Mouse (Mus musculus): ENCODE results near the gene Ddn. TPM values are rescaled to one million over a fixed set of nuclear protein-coding genes. Genes with fewer than 3 reads are reported as not detected.
A peak's percentile ranks its signal among the peaks of the same experiment; 100 is the strongest.

Gene Ddn
- polyA plus RNA-seq, 1 experiment from 2014 or later: 0.82 TPM

DNA sequence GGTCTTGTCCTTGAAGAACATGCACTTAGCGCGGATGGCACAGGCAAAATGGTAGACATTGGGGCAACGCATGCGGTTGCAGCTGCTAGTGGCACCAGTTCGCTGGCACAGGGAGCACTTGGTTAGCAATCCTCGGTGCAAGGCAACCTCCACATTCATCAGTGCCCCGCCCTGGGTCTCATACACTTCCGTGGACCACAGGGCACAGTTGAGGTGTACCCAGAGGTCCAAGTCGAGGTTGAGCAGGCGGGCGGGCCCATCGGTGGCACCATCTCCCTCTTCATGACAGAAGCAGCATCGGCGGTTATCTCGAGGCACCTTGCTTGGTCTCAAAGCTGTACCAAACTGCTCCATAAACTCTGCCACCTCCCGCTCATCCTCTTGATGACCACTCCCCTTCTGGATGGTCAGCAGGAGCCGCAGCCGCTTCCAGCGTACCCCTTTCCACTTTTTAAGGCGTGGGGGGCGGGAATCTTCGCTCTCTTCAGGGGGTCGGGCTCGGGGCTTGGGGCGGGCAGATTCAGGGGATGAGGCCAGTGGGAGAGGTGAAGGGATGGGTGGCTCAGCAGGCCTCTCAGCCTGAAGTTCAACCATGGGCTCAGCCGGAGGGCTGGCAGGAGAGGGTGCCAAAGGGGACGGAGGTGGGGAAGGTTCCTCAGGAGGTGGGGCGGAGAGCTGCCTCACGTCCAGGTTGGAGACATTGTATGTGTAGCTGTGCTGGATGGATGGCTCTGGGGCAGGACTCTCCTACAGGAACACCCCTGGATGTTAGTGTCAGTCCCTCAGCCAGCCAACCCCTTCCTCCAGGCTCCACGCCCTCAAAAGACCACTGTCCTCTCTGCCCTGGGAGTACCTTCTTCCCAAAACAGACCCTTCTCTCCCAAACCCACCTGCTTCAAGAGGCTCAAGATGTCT lies 30.6 kb upstream of the Ddn start:
- H3K27ac ChIP-seq: no peak overlapping the region
- no peak overlapping the region for H3K4me3 ChIP-seq
- H3K4me1 ChIP-seq: no peaks in the 10 kb centered on the region
- no peak for ATAC-seq (ENCODE audit: low FRiP score, low read depth)
- no peak overlapping the region for H3K9ac ChIP-seq
- no peak overlapping the region for H3K4me2 ChIP-seq (replicated peaks)
- no peaks in the 10 kb centered on the region for H3K27me3 ChIP-seq (replicated peaks)
- WGBS: 94% methylated on average over 30 of the region's 30 CpGs
- no peaks in the 10 kb centered on the region for H3K9me3 ChIP-seq
- peaks cover 99% of the 10 kb centered on the region for H3K36me3 ChIP-seq

- Histone ChIP-seq H3K27me3 (replicated peaks) (no peaks in the 10 kb centered on the region), H3K9me3 (no peaks in the 10 kb centered on the region), H3K4me3 (no peak overlapping the region), H3K27ac (no peak overlapping the region), H3K4me2 (replicated peaks) (no peak overlapping the region), H3K4me1 (no peaks in the 10 kb centered on the region), H3K9ac (no peak overlapping the region), H3K36me3 (peaks cover 99% of the 10 kb centered on the region)
- no peak for ATAC-seq (ENCODE audit: low FRiP score, low read depth)
- 93% methylated on average over 14 of the region's 14 CpGs for WGBS
These were observed 29.9 kb upstream of the Ddn start for GRCm38 (mm10) chr15:98839161-98839560.

DNA sequence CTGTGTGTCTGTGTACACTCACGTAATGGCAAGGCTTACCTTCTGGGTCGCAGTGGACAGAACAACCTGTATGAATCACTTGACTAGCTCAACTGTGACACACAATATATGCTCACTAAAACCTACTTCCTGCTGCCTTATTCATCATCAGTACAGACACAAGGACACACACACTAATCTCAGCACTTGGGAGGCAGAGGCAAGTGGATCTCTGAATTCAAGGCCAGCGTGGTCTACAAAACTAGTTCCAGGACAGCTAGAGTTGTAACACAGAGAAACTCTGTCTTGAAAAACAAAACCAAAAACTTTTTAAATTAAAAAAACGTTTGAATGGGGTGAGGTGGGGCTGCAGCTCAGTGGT lies 28.4 kb upstream of the Ddn start:
- WGBS: 78% methylated on average over 4 of the region's 4 CpGs
- no peak for ATAC-seq (ENCODE audit: low FRiP score, low read depth)
- no peaks in the 10 kb centered on the region for H3K9me3 ChIP-seq
- no peak overlapping the region for H3K4me3 ChIP-seq
- H3K27me3 ChIP-seq (replicated peaks): no peaks in the 10 kb centered on the region
- no peak overlapping the region for H3K9ac ChIP-seq
- H3K4me1 ChIP-seq: no peaks in the 10 kb centered on the region
- H3K27ac ChIP-seq: no peak overlapping the region
- no peak overlapping the region for H3K4me2 ChIP-seq (replicated peaks)
- peaks cover 96% of the 10 kb centered on the region for H3K36me3 ChIP-seq

DNA sequence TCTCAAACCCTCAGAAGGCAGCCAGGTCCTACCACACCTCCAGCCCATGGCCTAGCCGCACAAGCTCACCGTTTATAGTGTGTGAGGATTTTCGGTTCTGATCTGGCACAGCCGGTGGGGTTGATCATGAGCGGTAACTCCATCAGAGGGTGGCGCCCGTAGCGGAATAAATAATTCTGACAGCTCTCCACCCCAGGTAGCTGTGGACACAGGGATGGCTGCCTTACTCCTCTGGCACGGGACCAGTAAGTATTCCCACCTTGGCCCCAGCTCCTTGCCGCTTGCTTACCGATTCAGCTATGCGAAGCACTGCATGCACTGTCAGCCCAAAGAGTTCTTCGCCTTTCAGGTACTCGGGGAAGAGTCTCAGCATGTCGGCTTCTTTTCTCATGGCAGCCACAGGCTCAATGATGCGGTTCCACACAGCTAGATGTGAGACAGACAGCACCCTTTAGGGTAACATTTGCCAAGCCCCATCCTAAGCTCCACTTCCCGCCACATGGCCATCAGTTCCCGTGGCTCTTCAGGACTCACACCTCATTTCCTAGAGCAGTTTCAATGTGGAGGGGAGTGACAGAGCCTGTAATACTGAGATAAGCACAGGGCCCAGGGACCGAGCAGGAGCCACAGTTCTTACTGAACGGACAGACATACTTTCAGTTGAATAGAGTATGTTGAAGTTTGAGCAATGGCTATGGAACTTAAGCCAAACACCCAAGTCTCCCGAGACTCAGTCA lies 27.9 kb upstream of the Ddn start:
- Histone ChIP-seq H3K4me3 (no peak overlapping the region), H3K4me2 (replicated peaks) (no peak overlapping the region), H3K9ac (no peak overlapping the region), H3K36me3 (peaks cover 92% of the 10 kb centered on the region), H3K4me1 (no peaks in the 10 kb centered on the region), H3K27me3 (replicated peaks) (no peaks in the 10 kb centered on the region), H3K9me3 (no peaks in the 10 kb centered on the region), H3K27ac (no peak overlapping the region)
- ATAC-seq (ENCODE audit: low FRiP score, low read depth): no peak
- WGBS: 95% methylated on average over 21 of the region's 21 CpGs

GRCm38 (mm10) chr15:98835291-98835690 lies 26.0 kb upstream of the Ddn start:
- H3K36me3 ChIP-seq: peaks cover 73% of the 10 kb centered on the region
- no peak for ATAC-seq (ENCODE audit: low FRiP score, low read depth)
- WGBS: 96% methylated on average over 14 of the region's 14 CpGs
- H3K4me3 ChIP-seq: no peak overlapping the region
- H3K4me1 ChIP-seq: no peaks in the 10 kb centered on the region
- H3K27me3 ChIP-seq (replicated peaks): no peaks in the 10 kb centered on the region
- no peak overlapping the region for H3K27ac ChIP-seq
- H3K4me2 ChIP-seq (replicated peaks): no peak overlapping the region
- no peak overlapping the region for H3K9ac ChIP-seq
- H3K9me3 ChIP-seq: no peaks in the 10 kb centered on the region

DNA sequence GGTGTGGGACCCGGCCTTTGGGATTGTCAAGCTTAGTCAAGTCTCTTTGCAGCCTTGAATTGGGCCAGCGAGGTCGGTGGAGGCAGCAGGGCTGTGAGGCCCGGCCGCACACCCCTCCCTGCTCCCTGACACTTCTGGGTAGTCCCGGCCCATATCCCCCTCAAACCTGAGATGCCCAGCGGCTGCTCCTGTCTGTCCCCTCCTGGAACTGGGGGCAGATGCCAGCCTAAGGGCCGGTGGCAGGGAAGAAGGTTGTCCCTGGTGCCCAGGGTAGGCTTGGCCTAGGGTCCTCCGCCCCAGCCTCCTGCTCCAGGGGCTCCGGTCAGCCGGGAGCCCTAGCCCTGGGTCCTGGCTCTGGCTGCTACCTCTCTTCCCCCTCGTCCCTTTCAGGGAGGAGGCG lies 24.8 kb upstream of the Ddn start:
- Histone ChIP-seq H3K27me3 (replicated peaks) (no peaks in the 10 kb centered on the region), H3K9me3 (no peaks in the 10 kb centered on the region), H3K27ac (no peak overlapping the region), H3K36me3 (peaks cover 61% of the 10 kb centered on the region), H3K4me2 (replicated peaks) (no peak overlapping the region; the same call in 1 of the 2 replicates), H3K4me1 (peaks cover 9% of the 10 kb centered on the region; the same call in 1 of the 2 replicates), H3K9ac (no peak overlapping the region), H3K4me3 (no peak overlapping the region)
- WGBS: 81% methylated on average over 13 of the region's 13 CpGs
- ATAC-seq (ENCODE audit: low FRiP score, low read depth): no peak

DNA sequence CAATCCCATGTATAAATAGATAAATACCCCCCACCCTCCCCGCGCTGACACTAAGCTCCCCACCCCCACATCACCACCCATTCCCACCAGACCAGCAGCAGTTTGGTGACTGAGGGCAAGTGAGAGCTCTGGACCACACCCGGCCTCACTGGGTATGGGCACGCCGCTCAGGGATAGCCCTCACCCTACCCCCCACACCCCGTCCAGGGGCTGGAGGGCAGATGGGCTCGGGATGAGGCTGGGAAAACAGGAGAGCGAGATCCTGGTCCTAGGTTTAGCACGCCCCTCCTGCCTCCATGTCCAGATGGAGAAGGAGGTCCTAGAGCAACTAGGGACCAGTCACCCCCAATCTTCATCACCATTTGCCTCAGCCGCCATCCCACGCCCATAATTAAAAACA lies 24.0 kb upstream of the Ddn start:
- no peak overlapping the region for H3K9ac ChIP-seq
- no peak overlapping the region for H3K27ac ChIP-seq
- H3K4me1 ChIP-seq: peaks cover 10% of the 10 kb centered on the region; the same call in 1 of the 2 replicates
- 90% methylated on average over 11 of the region's 11 CpGs for WGBS
- H3K9me3 ChIP-seq: no peaks in the 10 kb centered on the region
- H3K4me3 ChIP-seq: no peak overlapping the region
- no peaks in the 10 kb centered on the region for H3K27me3 ChIP-seq (replicated peaks)
- peaks cover 53% of the 10 kb centered on the region for H3K36me3 ChIP-seq
- H3K4me2 ChIP-seq (replicated peaks): no peak overlapping the region
- ATAC-seq (ENCODE audit: low FRiP score, low read depth): no peak

GRCm38 (mm10) chr15:98832161-98833058 lies 23.1 kb upstream of the Ddn start:
- H3K27ac ChIP-seq: no peak overlapping the region
- H3K4me2 ChIP-seq (replicated peaks): peak overlapping the region; percentile 75
- H3K4me1 ChIP-seq: peaks cover 10% of the 10 kb centered on the region; the same call in 1 of the 2 replicates
- H3K9ac ChIP-seq: no peak overlapping the region
- no peak overlapping the region for H3K4me3 ChIP-seq
- no peaks in the 10 kb centered on the region for H3K9me3 ChIP-seq
- 63% methylated on average over 12 of the region's 12 CpGs for WGBS
- H3K36me3 ChIP-seq: peaks cover 44% of the 10 kb centered on the region
- H3K27me3 ChIP-seq (replicated peaks): no peaks in the 10 kb centered on the region
- no peak for ATAC-seq (ENCODE audit: low FRiP score, low read depth)

- peaks cover 10% of the 10 kb centered on the region; the same call in 1 of the 2 replicates for H3K4me1 ChIP-seq
- peak overlapping the region; percentile 79; the same call in 1 of the 2 replicates for H3K9ac ChIP-seq
- H3K36me3 ChIP-seq: peaks cover 37% of the 10 kb centered on the region
- H3K27me3 ChIP-seq (replicated peaks): no peaks in the 10 kb centered on the region
- no peaks in the 10 kb centered on the region for H3K9me3 ChIP-seq
- 0 out of 2 replicates have a peak overlapping the region, but pooled peaks have one; percentile 9 for H3K27ac ChIP-seq
- H3K4me3 ChIP-seq: peak overlapping the region; percentile 65
- peak; percentile 45; the same call in 1 of the 2 replicates for ATAC-seq (ENCODE audit: low FRiP score, low read depth)
- 13% methylated on average over 9 of the region's 9 CpGs for WGBS
- H3K4me2 ChIP-seq (replicated peaks): peak overlapping the region; percentile 75
These were observed 22.4 kb upstream of the Ddn start for GRCm38 (mm10) chr15:98831684-98832035.

DNA sequence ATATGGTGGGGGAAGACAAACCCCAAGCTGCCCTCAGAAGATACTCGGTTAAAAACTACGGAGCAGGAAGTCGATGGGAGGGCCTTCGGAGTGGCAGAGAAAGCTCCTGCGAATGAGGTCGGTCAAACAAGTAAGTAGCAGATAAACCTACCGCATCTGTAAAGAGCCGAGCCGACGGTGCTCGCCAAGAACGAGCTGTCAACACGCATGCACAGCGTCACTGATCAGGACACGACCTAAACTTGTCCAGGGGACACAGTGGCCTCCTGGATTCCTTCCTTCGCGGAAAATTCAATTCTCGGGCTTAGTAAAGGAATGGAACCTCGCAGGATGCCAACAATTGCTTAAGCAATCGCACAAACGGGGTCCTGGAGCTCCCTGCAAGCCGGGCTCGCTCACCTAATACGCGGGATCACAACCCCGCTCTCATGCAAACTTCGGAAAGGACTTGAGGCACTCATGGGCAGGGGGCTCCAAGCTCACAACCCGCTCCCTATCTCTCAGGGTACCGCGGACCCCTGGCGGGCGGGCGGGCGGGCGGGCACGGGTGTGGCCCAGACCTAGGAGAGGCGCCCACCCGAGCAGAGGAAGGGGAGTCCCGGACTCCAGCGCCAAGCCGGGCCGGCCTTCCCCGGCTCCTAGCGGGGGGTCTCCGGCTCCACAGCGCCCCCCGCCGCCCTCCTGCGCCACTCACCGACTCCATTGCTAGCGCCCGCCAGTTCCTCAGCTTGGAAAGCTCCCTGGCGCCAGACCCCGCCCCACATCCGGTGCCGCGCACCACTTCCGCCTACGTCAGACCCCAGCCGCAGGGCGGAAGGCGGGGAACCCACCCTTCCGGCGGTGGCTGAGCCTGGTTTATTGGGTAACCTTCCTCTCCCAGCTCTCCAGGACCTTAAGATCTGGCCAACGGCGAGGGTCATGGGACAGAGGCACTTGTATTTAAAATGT lies 21.7 kb upstream of the Ddn start, which contains the start of gene Prkag1:
Prkag1 (minus strand) TSS at position 786 of the 948 bp plus-strand sequence.
- under 1% methylated on average over 66 of the region's 66 CpGs for WGBS
- ATAC-seq (ENCODE audit: low FRiP score, low read depth): peak; percentile 95
- Histone ChIP-seq H3K36me3 (peaks cover 30% of the 10 kb centered on the region), H3K4me3 (peak within 1 kb of the TSS; percentile 65), H3K27me3 (replicated peaks) (no peaks in the 10 kb centered on the region), H3K27ac (peak within 1 kb of the TSS; percentile 46), H3K4me1 (peaks cover 10% of the 10 kb centered on the region; the same call in 1 of the 2 replicates), H3K9ac (peak within 1 kb of the TSS; percentile 79), H3K4me2 (replicated peaks) (peak within 1 kb of the TSS; percentile 75), H3K9me3 (no peaks in the 10 kb centered on the region)

GRCm38 (mm10) chr15:98827611-98828011 lies 18.3 kb upstream of the Ddn start:
- Histone ChIP-seq H3K4me1 (peaks cover 10% of the 10 kb centered on the region; the same call in 1 of the 2 replicates), H3K4me3 (no peak overlapping the region), H3K36me3 (peaks cover 21% of the 10 kb centered on the region), H3K4me2 (replicated peaks) (no peak overlapping the region), H3K9me3 (no peaks in the 10 kb centered on the region), H3K27me3 (replicated peaks) (no peaks in the 10 kb centered on the region), H3K9ac (no peak overlapping the region), H3K27ac (no peak overlapping the region)
- WGBS: 92% methylated on average over 7 of the region's 7 CpGs
- ATAC-seq (ENCODE audit: low FRiP score, low read depth): no peak

Measured in neural tube, embryonic 12.5 days (tissue).